Mouse (Mus musculus): Measurements from ENCODE around the gene Rhag. TPM values are rescaled to one million over a fixed set of nuclear protein-coding genes. Genes with fewer than 3 reads are reported as not detected.

The Rhag gene
- total RNA-seq, 2 experiments from 2014 or later: not detected

- no peak overlapping the region for H3K27ac ChIP-seq
- H3K4me3 ChIP-seq: no peak overlapping the region
- TF ChIP-seq CTCF (conservative IDR thresholded peaks at IDR 0.05): no peak
- DNase-seq (ENCODE audit: low spot score in 2 of 2): no peak
Observed at GRCm38 (mm10) chr17:40882172-40882571, 71.2 kb downstream of the Rhag start.

DNA sequence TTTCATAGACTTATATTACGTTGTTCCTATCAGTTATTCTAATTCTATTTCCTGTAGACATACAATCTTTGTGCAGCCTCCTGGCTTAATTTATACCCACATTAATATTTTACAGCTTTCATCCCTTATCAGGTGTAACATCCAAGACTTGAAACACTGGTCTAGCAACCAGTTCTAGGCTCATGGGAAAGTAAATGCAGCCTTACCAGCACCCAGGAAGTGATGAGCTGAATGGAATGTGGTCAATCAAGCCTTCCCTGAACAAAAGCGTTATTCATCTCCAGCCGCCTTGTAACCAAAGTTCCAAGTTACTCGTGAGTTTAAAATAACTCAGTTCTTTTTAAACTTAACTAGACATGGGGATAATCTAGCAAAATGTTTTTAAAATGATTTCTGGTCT lies 74.2 kb downstream of the Rhag start:
- Histone ChIP-seq H3K4me3 (no peak overlapping the region), H3K27ac (no peak overlapping the region)
- no peak for DNase-seq (ENCODE audit: low spot score in 2 of 2)
- TF ChIP-seq CTCF (conservative IDR thresholded peaks at IDR 0.05): no peak

DNA sequence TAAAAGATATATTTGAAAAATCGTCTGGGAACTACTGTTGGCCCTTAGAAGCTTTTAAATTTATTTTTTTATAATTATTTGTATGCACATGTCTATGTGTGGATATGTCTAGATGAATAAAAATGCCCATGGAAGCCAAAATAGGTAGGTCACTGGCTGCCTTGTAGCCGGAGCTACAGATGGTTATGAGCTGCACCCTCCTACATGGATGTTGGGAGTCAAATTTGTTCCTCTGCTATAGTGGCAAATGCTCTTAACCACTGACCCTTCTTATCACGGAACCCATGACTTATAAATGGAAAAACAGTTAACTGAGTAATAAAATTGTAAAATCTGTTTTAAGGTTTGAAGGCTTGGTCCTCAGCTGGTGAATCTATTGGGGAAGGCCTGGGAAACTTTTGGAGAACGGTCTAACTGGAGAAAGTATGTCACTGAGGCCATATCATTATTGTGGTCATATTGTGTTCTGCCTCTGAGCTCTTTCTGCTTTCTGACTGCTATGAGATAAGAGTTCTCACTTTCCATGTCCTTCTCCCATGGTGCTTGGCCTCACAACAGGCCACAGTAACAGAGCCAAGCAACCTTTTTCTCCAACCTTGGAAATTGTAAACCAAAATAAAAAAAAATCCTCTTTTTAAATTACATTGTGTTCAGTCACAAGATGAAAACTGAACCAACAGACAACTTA lies 77.1 kb downstream of the Rhag start:
- TF ChIP-seq CTCF (conservative IDR thresholded peaks at IDR 0.05): no peak
- DNase-seq (ENCODE audit: low spot score in 2 of 2): no peak
- no peak overlapping the region for H3K4me3 ChIP-seq
- H3K27ac ChIP-seq: no peak overlapping the region

Other genes with a start within 250 kb of the Rhag start
- not detected for gene Esp6, start 249.6 kb upstream of the Rhag start, total RNA-seq (2021)
- gene Esp4, start 212.5 kb upstream of the Rhag start, total RNA-seq (2021): not detected
- not detected for gene Esp3, start 179.1 kb upstream of the Rhag start, total RNA-seq (2021)
- not detected for gene Esp1, start 84.0 kb upstream of the Rhag start, total RNA-seq (2021)
- not detected for gene Crisp2, start 4.1 kb upstream of the Rhag start, total RNA-seq (2021)
- gene 9130008F23Rik, start 69.4 kb downstream of the Rhag start, total RNA-seq (2021): under 1 TPM in 1 of 2 experiments, not detected in 1; 0.23 TPM
- gene Glyatl3, start 103.2 kb downstream of the Rhag start, total RNA-seq (2021): not detected
- gene Mut, start 123.6 kb downstream of the Rhag start, total RNA-seq (2021): 10 to 100 TPM; 48.9 to 50.7 TPM
- 1 to 10 TPM; 3.9 to 4.0 TPM for gene Cenpq, start 123.9 kb downstream of the Rhag start, total RNA-seq (2021)